Mouse (Mus musculus) lung, embryonic 16.5 days (tissue): ENCODE measurements around the gene Gsk3b. TPM values are rescaled to one million over a fixed set of nuclear protein-coding genes. Genes with fewer than 3 reads are reported as not detected.

Source experiments
- ATAC-seq: fragments of 200-750 bp; cut with Nextera tagmentation; 2 replicates; pipeline ENCODE4 v1.8.0; 2017; ENCODE audit warnings: low read depth, mild to moderate bottlenecking, moderate library complexity
- H3K27ac ChIP-seq: fragments of 300-500 bp; sonication (generic); 2 replicates; pipeline ENCODE4 v1.5.1; 2014; ENCODE audit warnings: mild to moderate bottlenecking, control low read depth, low read length
- H3K27me3 ChIP-seq: fragments of 300-500 bp; sonication (generic); 2 replicates; pipeline ENCODE4 v1.6.1; 2014; ENCODE audit warnings: low read depth, low read length, mixed read lengths; ENCODE audit not compliant: control insufficient read depth, insufficient read depth
- H3K36me3 ChIP-seq: fragments of 300-500 bp; sonication (generic); 2 replicates; pipeline ENCODE4 v1.6.1; 2014; ENCODE audit warnings: low read length; ENCODE audit not compliant: control insufficient read depth, insufficient read depth
- H3K4me1 ChIP-seq: fragments of 300-500 bp; sonication (generic); replicated peaks from 2 replicates; pipeline ENCODE4 v1.6.1; 2014; ENCODE audit warnings: low read length, mixed read lengths; ENCODE audit not compliant: control insufficient read depth, insufficient read depth
- H3K4me2 ChIP-seq: fragments of 300-500 bp; sonication (generic); 2 replicates; pipeline ENCODE4 v1.6.1; 2014; ENCODE audit warnings: low read depth, low read length, control low read depth
- H3K4me3 ChIP-seq: fragments of 300-500 bp; sonication (generic); 2 replicates; pipeline ENCODE4 v1.5.1; 2014; ENCODE audit warnings: mild to moderate bottlenecking, low read length, control low read depth
- H3K9ac ChIP-seq: fragments of 300-500 bp; sonication (generic); 2 replicates; pipeline ENCODE4 v1.6.1; 2014; ENCODE audit warnings: low read length, control low read depth
- H3K9me3 ChIP-seq: fragments of 300-500 bp; sonication (generic); 2 replicates; pipeline ENCODE4 v1.6.1; 2016; ENCODE audit warnings: low read length; ENCODE audit not compliant: control insufficient read depth
- WGBS: fragments of 180-500 bp; shearing (Covaris S2); extraction: QIAGEN DNeasy Blood & Tissue Kit; methylation state at CpG from one replicate; pipeline ENCODE4 v1.1.7; 2014; 5-methylcytosine and 5-hydroxymethylcytosine counted together
- polyA plus RNA-seq: library from polyadenylated mRNA; unstranded; fragments of >200 nt; fragmentation: Nextera tagmentation; extraction: Ambion mirVana; gene quantifications from 2 replicates; pipeline ENCODE4 v1.2.1, GENCODE M21; 2015

The Gsk3b gene
- polyA plus RNA-seq, 1 experiment from 2014 or later = 47.3 TPM

GRCm38 (mm10) chr16:38087231-38087630, 1.6 kb upstream of the Gsk3b start:
- H3K4me2 ChIP-seq = peak overlapping the region; percentile 88
- ATAC-seq = no peak
- 19% methylated on average over 10 of the region's 10 CpGs for WGBS
- H3K36me3 ChIP-seq = no peaks in the 10 kb centered on the region
- peak overlapping the region; percentile 100 for H3K27ac ChIP-seq
- no peaks in the 10 kb centered on the region for H3K9me3 ChIP-seq
- H3K9ac ChIP-seq = peak overlapping the region; percentile 96
- no peaks in the 10 kb centered on the region for H3K27me3 ChIP-seq
- peak overlapping the region; percentile 96 for H3K4me3 ChIP-seq
- H3K4me1 ChIP-seq = peaks cover 7% of the 10 kb centered on the region

- under 1% methylated on average over 11 of the region's 11 CpGs for WGBS
- ATAC-seq = no peak
- peak overlapping the region; percentile 96 for H3K9ac ChIP-seq
Measured at GRCm38 (mm10) chr16:38087645-38088125, 1.1 kb upstream of the Gsk3b start.

GRCm38 (mm10) chr16:38088126-38088628, 624 bp upstream of the Gsk3b start:
- H3K27me3 ChIP-seq = no peaks in the 10 kb centered on the region
- 0% methylated on average over 36 of the region's 40 CpGs for WGBS
- ATAC-seq = peak; percentile 32
- no peaks in the 10 kb centered on the region for H3K36me3 ChIP-seq
- peaks cover 12% of the 10 kb centered on the region for H3K4me1 ChIP-seq
- peak overlapping the region; percentile 88 for H3K4me2 ChIP-seq
- peak overlapping the region; percentile 100 for H3K27ac ChIP-seq
- H3K9me3 ChIP-seq = no peaks in the 10 kb centered on the region
- peak overlapping the region; percentile 96 for H3K9ac ChIP-seq
- H3K4me3 ChIP-seq = peak overlapping the region; percentile 96

More at GRCm38 (mm10) chr16:38087645-38088125, 1.1 kb upstream of the Gsk3b start:
- Histone ChIP-seq H3K4me3 (peak overlapping the region; percentile 96), H3K36me3 (no peaks in the 10 kb centered on the region), H3K9me3 (no peaks in the 10 kb centered on the region), H3K4me2 (peak overlapping the region; percentile 88), H3K27me3 (no peaks in the 10 kb centered on the region), H3K27ac (peak overlapping the region; percentile 100), H3K4me1 (peaks cover 7% of the 10 kb centered on the region)

- peaks cover 21% of the 10 kb centered on the region for H3K4me1 ChIP-seq
- ATAC-seq = peak; percentile 13
- WGBS = 0% methylated on average over 52 of the region's 76 CpGs
Measured at GRCm38 (mm10) chr16:38089447-38090170, 808 bp downstream of the Gsk3b start.

GRCm38 (mm10) chr16:38090341-38091005, 1.7 kb downstream of the Gsk3b start:
- Histone ChIP-seq H3K36me3 (no peaks in the 10 kb centered on the region), H3K27ac (no peak overlapping the region), H3K9me3 (no peaks in the 10 kb centered on the region), H3K4me2 (peak overlapping the region; percentile 82), H3K4me3 (peak overlapping the region; percentile 96), H3K27me3 (no peaks in the 10 kb centered on the region), H3K9ac (peak overlapping the region; percentile 79), H3K4me1 (peaks cover 27% of the 10 kb centered on the region)
- no peak for ATAC-seq
- under 1% methylated on average over 17 of the region's 17 CpGs for WGBS

More at GRCm38 (mm10) chr16:38089447-38090170, 808 bp downstream of the Gsk3b start:
- Histone ChIP-seq H3K36me3 (no peaks in the 10 kb centered on the region), H3K9ac (peak overlapping the region; percentile 99), H3K9me3 (no peaks in the 10 kb centered on the region), H3K4me3 (peak overlapping the region; percentile 96), H3K27ac (peak overlapping the region; percentile 100), H3K27me3 (no peaks in the 10 kb centered on the region), H3K4me2 (peak overlapping the region; percentile 82)

- Histone ChIP-seq H3K4me3 (peak overlapping the region; percentile 96), H3K27ac (no peak overlapping the region), H3K4me1 (peaks cover 32% of the 10 kb centered on the region), H3K27me3 (no peaks in the 10 kb centered on the region), H3K9ac (peak overlapping the region; percentile 79), H3K4me2 (peak overlapping the region; percentile 82), H3K36me3 (no peaks in the 10 kb centered on the region), H3K9me3 (no peaks in the 10 kb centered on the region)
- ATAC-seq = no peak
- under 1% methylated on average over 5 of the region's 5 CpGs for WGBS
Measured at GRCm38 (mm10) chr16:38091041-38091440, 2.2 kb downstream of the Gsk3b start.

- H3K9ac ChIP-seq = peak overlapping the region; percentile 62
- ATAC-seq = no peak
- H3K4me1 ChIP-seq = peaks cover 31% of the 10 kb centered on the region
- H3K4me2 ChIP-seq = peak overlapping the region; percentile 82
- WGBS = 2% methylated on average over 5 of the region's 5 CpGs
- no peaks in the 10 kb centered on the region for H3K36me3 ChIP-seq
- no peak overlapping the region for H3K27ac ChIP-seq
- H3K4me3 ChIP-seq = peak overlapping the region; percentile 57
- no peaks in the 10 kb centered on the region for H3K9me3 ChIP-seq
- no peaks in the 10 kb centered on the region for H3K27me3 ChIP-seq
Measured at GRCm38 (mm10) chr16:38091706-38092105, 2.9 kb downstream of the Gsk3b start.

GRCm38 (mm10) chr16:38092598-38092997, 3.8 kb downstream of the Gsk3b start:
- peaks cover 26% of the 10 kb centered on the region for H3K4me1 ChIP-seq
- peak overlapping the region; percentile 0; the same call in 1 of the 2 replicates for H3K27ac ChIP-seq
- H3K9ac ChIP-seq = peak overlapping the region; percentile 59
- H3K4me3 ChIP-seq = peak overlapping the region; percentile 57
- H3K9me3 ChIP-seq = no peaks in the 10 kb centered on the region
- no peaks in the 10 kb centered on the region for H3K27me3 ChIP-seq
- no peaks in the 10 kb centered on the region for H3K36me3 ChIP-seq
- 8% methylated on average over 4 of the region's 4 CpGs for WGBS
- H3K4me2 ChIP-seq = peak overlapping the region; percentile 90
- no peak for ATAC-seq
